Mouse (Mus musculus) CH12.LX (cell line): Measurements from ENCODE around the gene Ltbp2. TPM values are rescaled to one million over a fixed set of nuclear protein-coding genes. Genes with fewer than 3 reads are reported as not detected.

Source experiments
- DNase-seq: peaks from one replicate; pipeline ENCODE4 v3.0.0-alpha.2; 2013; ENCODE audit errors: extremely low read depth
- H3K27ac ChIP-seq: 2 replicates; pipeline ENCODE4 v1.5.1; 2012; ENCODE audit warnings: low read depth, mild to moderate bottlenecking, control low read depth, moderate library complexity; ENCODE audit not compliant: insufficient read depth
- H3K27me3 ChIP-seq: replicated peaks from 2 replicates; pipeline ENCODE3; 2012; ENCODE audit warnings: inconsistent platforms
- H3K36me3 ChIP-seq, 2 experiments: replicated peaks in 1 of 2; 2 replicates each; pipeline versions ENCODE3 to v1.6.1; 2012; ENCODE audit warnings: inconsistent platforms in 1 of 2, low read length in 1 of 2, mild to moderate bottlenecking in 1 of 2, mixed read lengths in 1 of 2, moderate library complexity in 1 of 2; ENCODE audit not compliant: control insufficient read depth in 1 of 2, insufficient read depth in 1 of 2
- H3K4me1 ChIP-seq, 2 experiments: 2 replicates each; pipeline ENCODE4 v1.6.1; 2012; ENCODE audit warnings: inconsistent platforms in 1 of 2, moderate library complexity in 1 of 2; ENCODE audit not compliant: insufficient read depth in 2 of 2, control insufficient read depth in 1 of 2
- H3K4me2 ChIP-seq: 2 replicates; pipeline ENCODE4 v1.6.1; 2012; ENCODE audit warnings: low read depth, mild to moderate bottlenecking, control low read depth; ENCODE audit not compliant: poor library complexity, insufficient read depth, severe bottlenecking
- H3K4me3 ChIP-seq, 3 experiments: fragments of 150-350 bp in 1 of 3; sonication (generic) in 1 of 3; replicated peaks in 1 of 3; 2 replicates each; pipeline versions ENCODE3 to v1.5.1; 2011 to 2012; ENCODE audit warnings: low read depth in 2 of 3, low read length in 2 of 3, mild to moderate bottlenecking in 2 of 3, moderate library complexity in 2 of 3, control low read depth in 1 of 3, improper control_type of control experiment in 1 of 3, inconsistent platforms in 1 of 3, mixed read lengths in 1 of 3; ENCODE audit not compliant: poor library complexity in 1 of 3
- H3K79me2 ChIP-seq: replicated peaks from 2 replicates; pipeline ENCODE4 v1.6.1; 2012; ENCODE audit warnings: mild to moderate bottlenecking, moderate library complexity; ENCODE audit not compliant: control insufficient read depth, poor library complexity, insufficient read depth, severe bottlenecking; ENCODE audit errors: extremely low read depth
- H3K9ac ChIP-seq: 2 replicates; pipeline ENCODE4 v1.6.1; 2012; ENCODE audit warnings: low read depth, mild to moderate bottlenecking, control low read depth, moderate library complexity; ENCODE audit not compliant: insufficient read depth
- H3K9me3 ChIP-seq: replicated peaks from 2 replicates; pipeline ENCODE3; 2012; ENCODE audit warnings: low read length, inconsistent platforms, mixed read lengths
- CHD2 ChIP-seq: IDR thresholded peaks from 2 replicates; pipeline ENCODE4 v1.6.1; 2011; ENCODE audit warnings: low read length, improper control_type of control experiment
- CTCF ChIP-seq, 2 experiments: IDR thresholded peaks in 1 of 2; conservative IDR thresholded peaks in 1 of 2; 2 replicates each; pipeline ENCODE4 v1.5.1; 2011 to 2012; ENCODE audit warnings: low read depth in 2 of 2, low read length in 2 of 2, improper control_type of control experiment in 1 of 2, inconsistent platforms in 1 of 2, mild to moderate bottlenecking in 1 of 2, moderate library complexity in 1 of 2
- EP300 ChIP-seq: IDR thresholded peaks from 2 replicates; pipeline ENCODE4 v1.6.1; 2011; ENCODE audit warnings: low read length, improper control_type of control experiment
- ETS1 ChIP-seq: conservative IDR thresholded peaks from 2 replicates; pipeline ENCODE4 v1.6.1; 2012; ENCODE audit warnings: low read depth, mild to moderate bottlenecking, inconsistent platforms, low read length, improper control_type of control experiment, moderate library complexity
- GABPA ChIP-seq: IDR thresholded peaks from 2 replicates; pipeline ENCODE4 v1.6.1; 2012; ENCODE audit warnings: low read depth, low read length, improper control_type of control experiment, inconsistent platforms; ENCODE audit not compliant: insufficient replicate concordance
- HCFC1 ChIP-seq: IDR thresholded peaks from 2 replicates; pipeline ENCODE4 v1.6.1; 2012; ENCODE audit warnings: low read depth, mild to moderate bottlenecking, inconsistent platforms, low read length, improper control_type of control experiment
- IRF4 ChIP-seq: IDR thresholded peaks from 2 replicates; pipeline ENCODE4 v1.6.1; 2014; ENCODE audit warnings: low read depth, mild to moderate bottlenecking, inconsistent platforms, low read length, improper control_type of control experiment
- JUN ChIP-seq: IDR thresholded peaks from 2 replicates; pipeline ENCODE4 v1.6.1; 2011; ENCODE audit warnings: low read depth, mild to moderate bottlenecking, low read length, improper control_type of control experiment, moderate library complexity; ENCODE audit not compliant: insufficient read depth
- JUND ChIP-seq: conservative IDR thresholded peaks from 2 replicates; pipeline ENCODE4 v1.6.1; 2011; ENCODE audit warnings: low read depth, low read length, improper control_type of control experiment
- KAT2A ChIP-seq: IDR thresholded peaks from 2 replicates; pipeline ENCODE4 v1.6.1; 2012; ENCODE audit warnings: low read length, improper control_type of control experiment, inconsistent platforms; ENCODE audit not compliant: insufficient replicate concordance
- MAFK ChIP-seq: IDR thresholded peaks from 2 replicates; pipeline ENCODE4 v1.6.1; 2011; ENCODE audit warnings: low read length, improper control_type of control experiment; ENCODE audit not compliant: insufficient replicate concordance
- MAX ChIP-seq: IDR thresholded peaks from 2 replicates; pipeline ENCODE4 v1.6.1; 2011; ENCODE audit warnings: low read length, improper control_type of control experiment
- MAZ ChIP-seq: IDR thresholded peaks from 2 replicates; pipeline ENCODE4 v1.6.1; 2012; ENCODE audit warnings: low read depth, mild to moderate bottlenecking, inconsistent platforms, low read length, improper control_type of control experiment, moderate library complexity
- MEF2A ChIP-seq: IDR thresholded peaks from 2 replicates; pipeline ENCODE4 v1.6.1; 2014; ENCODE audit warnings: low read depth, mild to moderate bottlenecking, inconsistent platforms, low read length, improper control_type of control experiment, borderline replicate concordance
- POLR2A ChIP-seq: IDR thresholded peaks from 2 replicates; pipeline ENCODE4 v1.6.1; 2011; ENCODE audit warnings: low read depth, mild to moderate bottlenecking, improper control_type of control experiment, low read length
- POLR2AphosphoS2 ChIP-seq: IDR thresholded peaks from 2 replicates; pipeline ENCODE4 v1.6.1; 2011; ENCODE audit warnings: low read depth, low read length, improper control_type of control experiment
- RAD21 ChIP-seq: IDR thresholded peaks from 2 replicates; pipeline ENCODE4 v1.6.1; 2011; ENCODE audit warnings: low read depth, mild to moderate bottlenecking, low read length, improper control_type of control experiment, moderate library complexity
- RCOR1 ChIP-seq: conservative IDR thresholded peaks from 2 replicates; pipeline ENCODE4 v1.6.1; 2012; ENCODE audit warnings: low read depth, mild to moderate bottlenecking, inconsistent platforms, low read length, improper control_type of control experiment
- TBP ChIP-seq: conservative IDR thresholded peaks from 2 replicates; pipeline ENCODE4 v1.6.1; 2011; ENCODE audit warnings: low read depth, low read length, improper control_type of control experiment
- TCF12 ChIP-seq: IDR thresholded peaks from 2 replicates; pipeline ENCODE4 v1.6.1; 2014; ENCODE audit warnings: low read depth, mild to moderate bottlenecking, inconsistent platforms, low read length, improper control_type of control experiment
- UBTF ChIP-seq: IDR thresholded peaks from 2 replicates; pipeline ENCODE4 v1.6.1; 2012; ENCODE audit warnings: low read depth, mild to moderate bottlenecking, inconsistent platforms, low read length, improper control_type of control experiment, moderate library complexity
- USF2 ChIP-seq: conservative IDR thresholded peaks from 2 replicates; pipeline ENCODE4 v1.6.1; 2011; ENCODE audit warnings: low read depth, low read length, improper control_type of control experiment
- ZC3H11A ChIP-seq: IDR thresholded peaks from 2 replicates; pipeline ENCODE4 v1.6.1; 2012; ENCODE audit warnings: low read depth, mild to moderate bottlenecking, inconsistent platforms, low read length, improper control_type of control experiment
- ZKSCAN1 ChIP-seq: IDR thresholded peaks from 2 replicates; pipeline ENCODE4 v1.6.1; 2012; ENCODE audit warnings: low read depth, inconsistent platforms, low read length, improper control_type of control experiment, borderline replicate concordance
- ZNF384 ChIP-seq: IDR thresholded peaks from 2 replicates; pipeline ENCODE4 v1.6.1; 2012; ENCODE audit warnings: low read depth, low read length, improper control_type of control experiment, inconsistent platforms
- dilution Hi-C: fragments of 300-500 bp; cut with MboI; formaldehyde crosslinking; loops from 2 replicates; pipeline ENCODE4 v1.14.3; 2020; ENCODE audit warnings: low sequenced_read_pairs; ENCODE audit not compliant: extremely low pct_unique_long_range_greater_than_20kb, extremely low pct_ligation_motif_present
- in situ Hi-C: fragments of 300-500 bp; cut with MboI; formaldehyde crosslinking; loops from 3 replicates; pipeline ENCODE4 v1.14.3; 2019; ENCODE audit warnings: low sequenced_read_pairs, low pct_ligation_motif_present, low pct_unique_long_range_greater_than_20kb, mixed read lengths
- polyA plus RNA-seq: library from polyadenylated mRNA; unstranded; fragments of >175 nt; gene quantifications from 2 replicates; pipeline ENCODE4 v1.2.1, GENCODE M21; 2012; ENCODE audit warnings: low read depth; ENCODE audit not compliant: insufficient read length
- total RNA-seq, 2 experiments: library from RNA; depleted of rRNA; stranded (reverse); fragments of 300-350 nt in 1 of 2; fragments of >200 nt in 1 of 2; gene quantifications; 2 replicates each; pipeline ENCODE4 v1.2.3; 2012 to 2014

The Ltbp2 gene
- total and polyA plus RNA-seq, 3 experiments = 0.25 to 0.97 TPM; not detected in 1

DNA sequence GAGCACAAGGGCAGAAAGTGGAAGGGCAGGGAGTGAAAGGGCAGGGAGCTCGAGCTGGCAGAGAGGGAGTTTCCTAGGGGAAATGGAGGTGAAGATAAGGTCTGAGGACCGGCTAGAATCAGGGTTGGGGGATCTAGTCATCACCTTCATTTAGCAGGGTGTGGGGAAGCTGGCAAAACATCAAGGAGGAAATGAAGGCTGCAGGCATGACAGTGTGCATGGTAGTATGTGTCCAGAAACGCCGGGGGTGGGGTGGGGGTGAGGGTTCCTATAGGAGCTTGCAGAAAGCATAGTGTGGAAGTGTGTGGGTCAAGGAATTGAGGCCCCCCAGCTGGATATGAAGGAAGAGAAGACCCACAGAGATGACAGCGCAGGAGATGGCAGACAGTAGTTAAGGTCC lies 45.2 kb downstream of the Ltbp2 start:
- Histone ChIP-seq H3K79me2 (no peaks in the 10 kb centered on the region), H3K4me1 (no peaks in the 10 kb centered on the region), H3K36me3 (no peaks in the 10 kb centered on the region), H3K9me3 (no peaks in the 10 kb centered on the region), H3K27ac (no peak overlapping the region), H3K4me3 (no peak overlapping the region), H3K9ac (no peak overlapping the region), H3K4me2 (no peak overlapping the region), H3K27me3 (peaks cover 20% of the 10 kb centered on the region)
- in situ Hi-C loops (no loop called here), dilution Hi-C loops (no loop called here)
- no peak for DNase-seq
- TF ChIP-seq TBP = no peak
- TF ChIP-seq JUND = no peak
- TF ChIP-seq ETS1 = no peak
- no peak for TF ChIP-seq TCF12
- no peak for TF ChIP-seq JUN
- no peak for TF ChIP-seq CTCF (conservative IDR thresholded peaks at IDR 0.05 in 1 of 2, IDR thresholded peaks at IDR 0.05 in 1 of 2; ENCODE audit: low read depth in 2 of 2, low read length in 2 of 2)
- TF ChIP-seq USF2 = no peak
- no peak for TF ChIP-seq UBTF
- no peak for TF ChIP-seq EP300
- no peak for TF ChIP-seq POLR2AphosphoS2
- TF ChIP-seq MAX = no peak
- no peak for TF ChIP-seq GABPA
- no peak for TF ChIP-seq ZNF384
- no peak for TF ChIP-seq IRF4
- TF ChIP-seq RCOR1 = no peak
- TF ChIP-seq MEF2A = no peak
- TF ChIP-seq ZKSCAN1 = no peak
- no peak for TF ChIP-seq POLR2A
- TF ChIP-seq RAD21 = no peak
- no peak for TF ChIP-seq KAT2A

DNA sequence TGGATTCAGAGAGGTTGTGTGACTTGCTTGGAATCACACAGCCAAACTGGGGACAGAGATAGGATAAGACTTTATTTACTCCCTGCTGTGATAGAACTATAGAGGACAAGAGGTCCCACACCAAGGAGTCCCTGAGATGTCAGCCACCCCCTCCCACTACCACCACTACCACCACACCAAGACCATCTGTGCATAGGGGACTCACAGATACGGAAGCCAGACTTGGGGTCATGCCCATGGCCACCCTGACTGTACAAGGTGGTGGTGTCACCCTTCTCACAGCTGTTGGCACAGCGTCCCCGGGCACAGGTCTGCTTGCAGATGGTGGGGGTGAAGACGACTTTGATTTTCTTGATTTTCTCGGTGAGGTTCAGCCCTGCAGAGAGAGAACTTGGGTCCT lies 45.9 kb downstream of the Ltbp2 start:
- no peaks in the 10 kb centered on the region for H3K36me3 ChIP-seq
- H3K4me2 ChIP-seq = no peak overlapping the region
- no peaks in the 10 kb centered on the region for H3K79me2 ChIP-seq
- H3K9ac ChIP-seq = no peak overlapping the region
- no peak for DNase-seq
- no peak overlapping the region for H3K4me3 ChIP-seq
- peaks cover 20% of the 10 kb centered on the region for H3K27me3 ChIP-seq
- TF ChIP-seq POLR2A (no peak), EP300 (no peak), MAZ (no peak), MEF2A (no peak), MAFK (no peak), ETS1 (no peak), RAD21 (no peak), ZC3H11A (no peak), HCFC1 (no peak), IRF4 (no peak), ZKSCAN1 (no peak), CHD2 (no peak)
- no peaks in the 10 kb centered on the region for H3K9me3 ChIP-seq
- H3K27ac ChIP-seq = no peak overlapping the region
- dilution Hi-C loops = no loop called here
- in situ Hi-C loops = no loop called here
- H3K4me1 ChIP-seq = no peaks in the 10 kb centered on the region
